8 mouse cellular contexts compared by ENCODE assay signal in the genomic region with DNA sequence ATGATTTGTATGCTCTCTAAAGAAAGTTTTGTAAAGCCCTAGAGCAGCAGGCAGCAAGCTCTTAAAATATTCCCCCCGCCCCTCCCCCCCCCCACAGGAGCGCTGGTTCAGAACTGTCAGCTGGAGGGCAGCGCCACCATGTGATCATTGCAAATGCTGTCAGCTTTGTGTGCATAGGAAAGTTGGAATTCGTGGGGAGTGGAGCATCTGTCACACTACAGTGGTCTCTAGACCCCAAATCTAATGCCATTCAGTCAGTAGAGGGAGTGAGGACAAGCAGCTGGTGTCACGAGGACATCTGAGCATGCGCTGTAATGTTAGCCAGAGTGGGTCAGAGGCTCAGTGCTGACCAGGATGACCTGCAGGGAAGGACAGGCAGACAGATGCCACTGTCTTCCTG. TPM values are rescaled to one million over a fixed set of nuclear protein-coding genes. Genes with fewer than 3 reads are reported as not detected.
DNase-seq lines count a peak whose midpoint lies in the region; ATAC-seq and TF ChIP-seq lines count a peak whose summit lies in the region.

No protein-coding gene starts in this region.

- peak; percentile 43; the same call in 1 of the 2 replicates for TF ChIP-seq CTCF in liver, embryonic 14.5 days (IDR thresholded peaks at IDR 0.05; ENCODE audit: low read depth)

- peaks cover 43% of the 10 kb centered on the region for H3K4me1 ChIP-seq in kidney, embryonic 15.5 days
- no peaks in the 10 kb centered on the region for H3K4me1 ChIP-seq in liver, embryonic 14.5 days (replicated peaks; ENCODE audit: control insufficient read depth in 2 of 2, insufficient read depth in 2 of 2, low read length in 1 of 2)

- no peak overlapping the region for H3K4me3 ChIP-seq in kidney, embryonic 15.5 days (replicated peaks)
- no peak overlapping the region for H3K4me3 ChIP-seq in liver, embryonic 14.5 days (ENCODE audit: insufficient read depth in 1 of 2, low read depth in 2 of 2, low read length in 2 of 2)

- peak; percentile 72 for ATAC-seq in kidney, embryonic 15.5 days (replicated peaks; ENCODE audit: low FRiP score)
- no peak for ATAC-seq in liver, embryonic 14.5 days (ENCODE audit: insufficient read depth)

- TF ChIP-seq EP300 in liver, embryonic 14.5 days (IDR thresholded peaks at IDR 0.05; ENCODE audit: low read depth): no peak

- H3K27me3 ChIP-seq in kidney, embryonic 15.5 days: no peaks in the 10 kb centered on the region
- H3K27me3 ChIP-seq in liver, embryonic 14.5 days (ENCODE audit: control insufficient read depth, insufficient read depth, low read length): no peaks in the 10 kb centered on the region

- no peak overlapping the region for H3K9ac ChIP-seq in kidney, embryonic 15.5 days
- H3K9ac ChIP-seq in liver, embryonic 14.5 days (replicated peaks): no peak overlapping the region

- DNase-seq in kidney, adult 8-10 months: no peak
- DNase-seq in NIH3T3 (ENCODE audit: low read depth): peak; percentile 55
- peak; percentile 55 for DNase-seq in embryo, embryonic 9.5 days (ENCODE audit: extremely low spot score)
- no peak for DNase-seq in liver, embryonic 14.5 days (ENCODE audit: low read depth in 3 of 3, low spot score in 3 of 3)
- DNase-seq in c-Kit-positive CD71-positive TER-119-positive erythroid progenitor cells, embryonic 14.5 days (ENCODE audit: low spot score): no peak
- no peak for DNase-seq in layer of hippocampus, adult 9-11 months
- no peak for DNase-seq in gastrocnemius, postnatal 10 days

- 13% methylated on average over 6 of the region's 6 CpGs for WGBS in kidney, embryonic 15.5 days
- 32% methylated on average over 6 of the region's 6 CpGs for WGBS in liver, embryonic 14.5 days (ENCODE audit: insufficient replicate concordance)

- H3K4me2 ChIP-seq in kidney, embryonic 15.5 days: no peak overlapping the region
- H3K4me2 ChIP-seq in liver, embryonic 14.5 days (ENCODE audit: low read depth): no peak overlapping the region

- H3K9me3 ChIP-seq in kidney, embryonic 15.5 days (replicated peaks): no peaks in the 10 kb centered on the region
- H3K9me3 ChIP-seq in liver, embryonic 14.5 days (ENCODE audit: control insufficient read depth, low read length): no peaks in the 10 kb centered on the region

- H3K27ac ChIP-seq in kidney, embryonic 15.5 days: no peak overlapping the region
- no peak overlapping the region for H3K27ac ChIP-seq in liver, embryonic 14.5 days

- H3K36me3 ChIP-seq in kidney, embryonic 15.5 days: peaks cover 4% of the 10 kb centered on the region
- no peaks in the 10 kb centered on the region for H3K36me3 ChIP-seq in liver, embryonic 14.5 days (replicated peaks; ENCODE audit: control insufficient read depth, insufficient read depth, low read depth)

RNA-seq across cellular contexts. Expression of a gene that starts 42.9 kb away (rescaled TPM):
- 17.6 and 17.8 TPM in 2 replicates for polyA plus RNA-seq in kidney, embryonic 15.5 days (2015; fragmentation: Nextera tagmentation; extraction: Ambion mirVana)
- polyA plus RNA-seq in liver, embryonic 14.5 days (2012; rRNA removed): 0.95 and 1.5 TPM in 2 replicates
- polyA plus RNA-seq in liver, embryonic 14.5 days (2014; fragmentation: Nextera tagmentation; extraction: Ambion mirVana): 1.5 and 1.7 TPM in 2 replicates
- total RNA-seq in gastrocnemius, postnatal 10 days (2021): 10 to 100 TPM; 14.6 to 14.8 TPM

RNA-seq across cellular contexts. Expression of a gene that starts 43.0 kb away (rescaled TPM):
- polyA plus RNA-seq in kidney, embryonic 15.5 days (2015; fragmentation: Nextera tagmentation; extraction: Ambion mirVana): 3.8 and 4.0 TPM in 2 replicates
- polyA plus RNA-seq in liver, embryonic 14.5 days (2012; rRNA removed): 0.12 and 0.16 TPM in 2 replicates
- 0.33 and 0.40 TPM in 2 replicates for polyA plus RNA-seq in liver, embryonic 14.5 days (2014; fragmentation: Nextera tagmentation; extraction: Ambion mirVana)
- 1 to 10 TPM; 2.0 to 3.9 TPM for total RNA-seq in gastrocnemius, postnatal 10 days (2021)

Comparison
In these comparisons a context has a peak if more than half of its experiments do, and no peak if none do; other contexts are left out.
1. DNase-seq: peak in NIH3T3 (single experiment) and embryo, embryonic 9.5 days (single experiment); none in kidney, adult 8-10 months (0 of 2), liver, embryonic 14.5 days (0 of 3), c-Kit-positive CD71-positive TER-119-positive erythroid progenitor cells, embryonic 14.5 days (single experiment), layer of hippocampus, adult 9-11 months (single experiment) and gastrocnemius, postnatal 10 days (single experiment).